Mouse (Mus musculus) inflammation-experienced regulatory T-cells, adult 6 months (primary cell): ENCODE data around the gene D5Ertd579e. TPM values are rescaled to one million over a fixed set of nuclear protein-coding genes. Genes with fewer than 3 reads are reported as not detected.

ENCODE experiments used
- ATAC-seq: one replicate; pipeline ENCODE4 v1.8.0; 2017
- polyA plus RNA-seq, 3 experiments: library from polyadenylated mRNA; unstranded; fragments of 100-300 nt; shearing (Covaris generic); gene quantifications; one replicate each; pipeline ENCODE4 v1.2.1; 2017

D5Ertd579e gene
- polyA plus RNA-seq = 10 to 100 TPM; 18.2 to 32.6 (median 28.6) TPM

- ATAC-seq = peak; percentile 92
Observed at GRCm38 (mm10) chr5:36695461-36696231, at the start of gene D5Ertd579e. Gene D5Ertd579e, minus strand, starts transcription at chr5:36696024.

- ATAC-seq = peak; percentile 78
Observed at GRCm38 (mm10) chr5:36742126-36742848, 46.5 kb upstream of the D5Ertd579e start.

GRCm38 (mm10) chr5:36739829-36740228 lies 44.0 kb upstream of the D5Ertd579e start:
- ATAC-seq = no peak

- ATAC-seq = no peak
Observed at GRCm38 (mm10) chr5:36738799-36739615, 43.2 kb upstream of the D5Ertd579e start.

GRCm38 (mm10) chr5:36737765-36738164 lies 41.9 kb upstream of the D5Ertd579e start:
- no peak for ATAC-seq

GRCm38 (mm10) chr5:36736009-36736408 lies 40.2 kb upstream of the D5Ertd579e start:
- no peak for ATAC-seq

GRCm38 (mm10) chr5:36735106-36735505 lies 39.3 kb upstream of the D5Ertd579e start:
- no peak for ATAC-seq

GRCm38 (mm10) chr5:36733405-36733804 lies 37.6 kb upstream of the D5Ertd579e start:
- no peak for ATAC-seq

- ATAC-seq = no peak
Observed at GRCm38 (mm10) chr5:36731901-36732652, 36.3 kb upstream of the D5Ertd579e start.

- no peak for ATAC-seq
Observed at GRCm38 (mm10) chr5:36730689-36731088, 34.9 kb upstream of the D5Ertd579e start.

GRCm38 (mm10) chr5:36729923-36730322 lies 34.1 kb upstream of the D5Ertd579e start:
- ATAC-seq = no peak

GRCm38 (mm10) chr5:36729086-36729473 lies 33.3 kb upstream of the D5Ertd579e start:
- ATAC-seq = no peak

- no peak for ATAC-seq
Observed at GRCm38 (mm10) chr5:36728403-36729085, 32.7 kb upstream of the D5Ertd579e start.

- ATAC-seq = no peak
Observed at GRCm38 (mm10) chr5:36727776-36728175, 32.0 kb upstream of the D5Ertd579e start.

- ATAC-seq = no peak
Observed at GRCm38 (mm10) chr5:36727136-36727535, 31.3 kb upstream of the D5Ertd579e start.

- ATAC-seq = peak; percentile 69
Observed at GRCm38 (mm10) chr5:36726387-36726801, 30.6 kb upstream of the D5Ertd579e start.

GRCm38 (mm10) chr5:36725861-36726260 lies 30.0 kb upstream of the D5Ertd579e start:
- ATAC-seq = no peak

GRCm38 (mm10) chr5:36724274-36724673 lies 28.4 kb upstream of the D5Ertd579e start:
- ATAC-seq = no peak

GRCm38 (mm10) chr5:36723356-36723755 lies 27.5 kb upstream of the D5Ertd579e start:
- no peak for ATAC-seq

GRCm38 (mm10) chr5:36722415-36722856 lies 26.6 kb upstream of the D5Ertd579e start:
- peak; percentile 67 for ATAC-seq

- ATAC-seq = no peak
Observed at GRCm38 (mm10) chr5:36720710-36721375, 25.0 kb upstream of the D5Ertd579e start.
